Mouse (Mus musculus): Measurements from ENCODE around the gene Glis1.
A peak's percentile ranks its signal among the peaks of the same experiment; 100 is the strongest.

The Glis1 gene

GRCm38 (mm10) chr4:107434356-107435237 lies at the start of gene Glis1:
Gene Glis1, plus strand, starts transcription at chr4:107434591.
- DNase-seq (ENCODE audit: low spot score), result no peak

- DNase-seq (ENCODE audit: low spot score), result no peak
Observed at GRCm38 (mm10) chr4:107387038-107387437, 47.4 kb upstream of the Glis1 start.

- no peak for DNase-seq (ENCODE audit: low spot score)
Observed at GRCm38 (mm10) chr4:107387465-107387864, 46.9 kb upstream of the Glis1 start.

- DNase-seq (ENCODE audit: low spot score), result no peak
Observed at GRCm38 (mm10) chr4:107388291-107388690, 46.1 kb upstream of the Glis1 start.

- DNase-seq (ENCODE audit: low spot score), result no peak
Observed at GRCm38 (mm10) chr4:107389345-107389744, 45.0 kb upstream of the Glis1 start.

GRCm38 (mm10) chr4:107393771-107394170 lies 40.6 kb upstream of the Glis1 start:
- no peak for DNase-seq (ENCODE audit: low spot score)

- DNase-seq (ENCODE audit: low spot score), result no peak
Observed at GRCm38 (mm10) chr4:107420202-107420601, 14.2 kb upstream of the Glis1 start.

GRCm38 (mm10) chr4:107421711-107422110 lies 12.7 kb upstream of the Glis1 start:
- no peak for DNase-seq (ENCODE audit: low spot score)

- DNase-seq (ENCODE audit: low spot score), result peak; percentile 12
Observed at GRCm38 (mm10) chr4:107422176-107422575, 12.2 kb upstream of the Glis1 start.

GRCm38 (mm10) chr4:107425616-107426015 lies 8.8 kb upstream of the Glis1 start:
- no peak for DNase-seq (ENCODE audit: low spot score)

- no peak for DNase-seq (ENCODE audit: low spot score)
Observed at GRCm38 (mm10) chr4:107426631-107427030, 7.8 kb upstream of the Glis1 start.

- DNase-seq (ENCODE audit: low spot score), result no peak
Observed at GRCm38 (mm10) chr4:107432717-107433116, 1.7 kb upstream of the Glis1 start.

GRCm38 (mm10) chr4:107433998-107434355 lies 414 bp upstream of the Glis1 start:
- no peak for DNase-seq (ENCODE audit: low spot score)

- DNase-seq (ENCODE audit: low spot score), result no peak
Observed at GRCm38 (mm10) chr4:107435238-107435946, 1.0 kb downstream of the Glis1 start.

- no peak for DNase-seq (ENCODE audit: low spot score)
Observed at GRCm38 (mm10) chr4:107436476-107436875, 2.1 kb downstream of the Glis1 start.

- DNase-seq (ENCODE audit: low spot score), result no peak
Observed at GRCm38 (mm10) chr4:107438741-107439140, 4.3 kb downstream of the Glis1 start.

- DNase-seq (ENCODE audit: low spot score), result no peak
Observed at GRCm38 (mm10) chr4:107440306-107440705, 5.9 kb downstream of the Glis1 start.

- DNase-seq (ENCODE audit: low spot score), result no peak
Observed at GRCm38 (mm10) chr4:107442288-107442687, 7.9 kb downstream of the Glis1 start.

- no peak for DNase-seq (ENCODE audit: low spot score)
Observed at GRCm38 (mm10) chr4:107442891-107443483, 8.6 kb downstream of the Glis1 start.

GRCm38 (mm10) chr4:107443621-107444020 lies 9.2 kb downstream of the Glis1 start:
- DNase-seq (ENCODE audit: low spot score), result no peak

GRCm38 (mm10) chr4:107448481-107448880 lies 14.1 kb downstream of the Glis1 start:
- no peak for DNase-seq (ENCODE audit: low spot score)

- DNase-seq (ENCODE audit: low spot score), result no peak
Observed at GRCm38 (mm10) chr4:107449519-107449918, 15.1 kb downstream of the Glis1 start.
